Mouse (Mus musculus) MEL-GATA-1-ER (cell line): Measurements from ENCODE around the gene Cfap74.
"Not testable (repeated sequence)": the region's sequence is repeated elsewhere in the genome, so short reads cannot be mapped to it uniquely, and the experiment has no call there.

Source experiments
- DNase-seq: peaks from one replicate; pipeline ENCODE4 v3.0.0-alpha.2; 2012; ENCODE audit warnings: low read depth; ENCODE audit errors: extremely low read depth

Gene Cfap74

GRCm38 (mm10) chr4:155469590-155470262, 60.7 kb downstream of the Cfap74 start:
- no peak for DNase-seq

- no peak for DNase-seq
Measured at GRCm38 (mm10) chr4:155470263-155470953, 61.4 kb downstream of the Cfap74 start.

GRCm38 (mm10) chr4:155470997-155471396, 62.0 kb downstream of the Cfap74 start:
- no peak for DNase-seq

- no peak for DNase-seq
Measured at GRCm38 (mm10) chr4:155471406-155471805, 62.4 kb downstream of the Cfap74 start.

- no peak for DNase-seq
Measured at GRCm38 (mm10) chr4:155472716-155473290, 63.8 kb downstream of the Cfap74 start.

- no peak for DNase-seq
Measured at GRCm38 (mm10) chr4:155473319-155473718, 64.3 kb downstream of the Cfap74 start.

GRCm38 (mm10) chr4:155473796-155474195, 64.8 kb downstream of the Cfap74 start:
- DNase-seq: not testable (repeated sequence)

GRCm38 (mm10) chr4:155481381-155482124, 72.6 kb downstream of the Cfap74 start:
- DNase-seq: peak; percentile 49

GRCm38 (mm10) chr4:155482125-155482480, 73.1 kb downstream of the Cfap74 start:
- no peak for DNase-seq

- DNase-seq: no peak
Measured at GRCm38 (mm10) chr4:155482733-155483540, 73.9 kb downstream of the Cfap74 start.

GRCm38 (mm10) chr4:155485521-155485920, 76.5 kb downstream of the Cfap74 start:
- no peak for DNase-seq

- peak; percentile 47 for DNase-seq
Measured at GRCm38 (mm10) chr4:155487746-155488145, 78.8 kb downstream of the Cfap74 start.

- DNase-seq: peak; percentile 61
Measured at GRCm38 (mm10) chr4:155488232-155489025, 79.4 kb downstream of the Cfap74 start.

GRCm38 (mm10) chr4:155489101-155489970, 80.3 kb downstream of the Cfap74 start:
- no peak for DNase-seq

GRCm38 (mm10) chr4:155490456-155490855, 81.5 kb downstream of the Cfap74 start:
- no peak for DNase-seq

GRCm38 (mm10) chr4:155490990-155491504, 82.1 kb downstream of the Cfap74 start, which contains the start of gene Gnb1:
Gene Gnb1 (plus strand): TSS chr4:155491361.
- no peak for DNase-seq

GRCm38 (mm10) chr4:155491529-155492130, 82.6 kb downstream of the Cfap74 start:
- DNase-seq: no peak

GRCm38 (mm10) chr4:155492131-155492633, 83.2 kb downstream of the Cfap74 start:
- DNase-seq: no peak
